Mouse (Mus musculus): ENCODE measurements around the gene Gm20716.

Gm20716 gene

DNA sequence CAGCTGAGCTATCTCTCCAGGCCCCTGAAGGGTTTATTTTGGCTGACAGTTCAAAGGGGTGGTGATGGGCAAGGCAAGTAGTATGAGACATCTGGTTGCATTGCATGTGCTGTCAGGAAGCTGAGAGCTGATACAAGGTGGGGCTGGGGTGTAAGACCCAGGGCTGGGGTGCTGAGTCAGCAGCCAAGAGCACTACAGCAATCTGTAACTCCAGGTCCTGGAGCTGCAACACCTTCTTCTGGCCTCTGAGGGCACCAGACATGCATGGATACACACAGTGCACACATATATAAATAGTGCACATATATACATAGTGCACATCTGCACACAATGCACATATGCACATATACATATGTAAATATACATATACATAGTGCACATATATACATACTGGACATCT lies 12.7 kb upstream of the Gm20716 start:
- ChIA-PET POLR2A (interaction anchor here in 1 of 4 experiments (1.8 to 2.2 kb wide), 2 partner anchors 10 to 35 kb away, joined by 5 to 7 read pairs; partner anchors contain the start of gene Adnp), CTCF (interaction anchor here in 3 of 4 experiments (0.6 to 1.2 kb wide), 3 partner anchors 9 to 88 kb away, joined by 3 to 5 read pairs (median 4); no protein-coding TSS in a partner anchor)

- CTCF ChIA-PET, result interaction anchor here in 2 of 4 experiments (1.0 to 1.3 kb wide), 3 partner anchors 9 to 84 kb away, joined by 3 to 5 read pairs (median 3); no protein-coding TSS in a partner anchor
- POLR2A ChIA-PET, result interaction anchor here in 2 of 4 experiments (0.8 to 1.7 kb wide), 4 partner anchors 8 to 84 kb away, joined by 3 to 7 read pairs (median 4); partner anchors contain the start of genes Dpm1 (in 1 of the 2), Gm20716 (in 1 of the 2) and Mocs3 (in 1 of the 2)
Measured at GRCm38 (mm10) chr2:168238335-168238734, 8.2 kb upstream of the Gm20716 start.

DNA sequence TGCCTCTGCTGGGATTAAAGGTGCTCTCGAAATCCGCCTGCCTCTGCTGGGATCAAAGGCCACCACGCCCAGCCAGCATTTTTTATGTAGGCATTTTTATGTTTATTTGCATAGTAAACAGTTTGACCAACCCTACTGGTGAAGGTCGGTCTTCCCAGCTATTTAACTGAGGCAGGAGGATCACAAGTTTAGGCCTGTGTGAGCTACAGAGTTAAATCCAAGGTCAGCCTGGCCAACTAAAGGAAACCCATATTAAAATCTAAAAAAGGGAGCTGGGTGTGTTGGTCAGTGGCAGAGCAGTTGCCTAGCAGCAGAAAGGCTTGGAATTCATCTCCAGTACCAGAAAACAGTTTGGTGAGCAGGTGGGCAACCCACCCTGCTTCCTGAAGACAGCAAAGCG lies 3.1 kb upstream of the Gm20716 start:
- POLR2A ChIA-PET, result interaction anchor here (0.6 to 12.9 kb wide), 54 partner anchors 9 to 605 kb away, joined by 3 to 101 read pairs (median 4); partner anchors contain the start of genes Adnp (in 3 of the 4) and Pard6b (in 1 of the 4)
- CTCF ChIA-PET, result interaction anchor here (0.6 to 2.5 kb wide), 17 partner anchors 9 to 509 kb away, joined by 3 to 16 read pairs (median 5); partner anchors contain the start of genes Adnp (in 2 of the 4) and Atp9a (in 1 of the 4)

GRCm38 (mm10) chr2:168231471-168231829 lies 1.3 kb upstream of the Gm20716 start:
- CTCF ChIA-PET, result interaction anchor here in 2 of 4 experiments (0.7 to 3.3 kb wide), 5 partner anchors 17 to 114 kb away, joined by 3 to 12 read pairs (median 8); partner anchors contain the start of gene Adnp (in 1 of the 2)

DNA sequence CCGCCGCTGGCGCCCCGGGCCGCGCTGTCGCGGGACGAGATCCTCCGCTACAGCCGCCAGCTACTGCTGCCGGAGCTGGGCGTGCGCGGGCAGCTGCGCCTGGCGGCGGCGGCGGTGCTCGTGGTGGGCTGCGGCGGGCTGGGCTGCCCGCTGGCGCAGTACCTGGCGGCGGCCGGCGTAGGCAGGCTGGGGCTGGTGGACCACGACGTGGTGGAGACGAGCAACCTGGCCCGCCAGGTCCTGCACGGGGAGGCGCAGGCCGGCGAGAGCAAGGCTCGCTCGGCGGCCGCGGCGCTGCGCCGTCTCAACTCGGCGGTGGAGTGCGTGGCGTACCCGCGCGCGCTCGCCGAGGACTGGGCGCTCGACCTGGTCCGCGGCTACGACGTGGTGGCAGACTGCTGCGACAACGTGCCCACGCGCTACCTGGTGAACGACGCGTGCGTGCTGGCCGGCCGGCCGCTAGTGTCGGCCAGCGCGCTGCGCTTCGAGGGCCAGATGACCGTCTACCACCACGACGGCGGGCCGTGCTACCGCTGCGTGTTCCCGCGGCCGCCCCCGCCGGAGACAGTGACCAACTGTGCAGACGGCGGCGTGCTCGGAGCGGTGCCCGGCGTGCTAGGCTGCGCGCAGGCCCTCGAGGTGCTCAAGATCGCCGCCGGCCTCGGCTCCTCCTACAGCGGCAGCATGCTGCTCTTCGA lies 758 bp upstream of the Gm20716 start:
- ChIA-PET CTCF (interaction anchor here in 3 of 4 experiments (0.5 to 3.3 kb wide), 8 partner anchors 11 to 116 kb away, joined by 3 to 12 read pairs (median 4); partner anchors contain the start of gene Adnp (in 2 of the 3)), POLR2A (interaction anchor here in 3 of 4 experiments (0.6 to 12.9 kb wide), 31 partner anchors 8 to 461 kb away, joined by 3 to 101 read pairs (median 5); partner anchors contain the start of genes Adnp (in 3 of the 3), Pard6b (in 1 of the 3) and Ptpn1 (in 1 of the 3))

More at GRCm38 (mm10) chr2:168231471-168231829, 1.3 kb upstream of the Gm20716 start:
- POLR2A ChIA-PET, result interaction anchor here in 3 of 4 experiments (0.6 to 12.9 kb wide), 24 partner anchors 9 to 611 kb away, joined by 3 to 101 read pairs (median 4); partner anchors contain the start of genes Adnp (in 2 of the 3) and Pard6b (in 1 of the 3)

DNA sequence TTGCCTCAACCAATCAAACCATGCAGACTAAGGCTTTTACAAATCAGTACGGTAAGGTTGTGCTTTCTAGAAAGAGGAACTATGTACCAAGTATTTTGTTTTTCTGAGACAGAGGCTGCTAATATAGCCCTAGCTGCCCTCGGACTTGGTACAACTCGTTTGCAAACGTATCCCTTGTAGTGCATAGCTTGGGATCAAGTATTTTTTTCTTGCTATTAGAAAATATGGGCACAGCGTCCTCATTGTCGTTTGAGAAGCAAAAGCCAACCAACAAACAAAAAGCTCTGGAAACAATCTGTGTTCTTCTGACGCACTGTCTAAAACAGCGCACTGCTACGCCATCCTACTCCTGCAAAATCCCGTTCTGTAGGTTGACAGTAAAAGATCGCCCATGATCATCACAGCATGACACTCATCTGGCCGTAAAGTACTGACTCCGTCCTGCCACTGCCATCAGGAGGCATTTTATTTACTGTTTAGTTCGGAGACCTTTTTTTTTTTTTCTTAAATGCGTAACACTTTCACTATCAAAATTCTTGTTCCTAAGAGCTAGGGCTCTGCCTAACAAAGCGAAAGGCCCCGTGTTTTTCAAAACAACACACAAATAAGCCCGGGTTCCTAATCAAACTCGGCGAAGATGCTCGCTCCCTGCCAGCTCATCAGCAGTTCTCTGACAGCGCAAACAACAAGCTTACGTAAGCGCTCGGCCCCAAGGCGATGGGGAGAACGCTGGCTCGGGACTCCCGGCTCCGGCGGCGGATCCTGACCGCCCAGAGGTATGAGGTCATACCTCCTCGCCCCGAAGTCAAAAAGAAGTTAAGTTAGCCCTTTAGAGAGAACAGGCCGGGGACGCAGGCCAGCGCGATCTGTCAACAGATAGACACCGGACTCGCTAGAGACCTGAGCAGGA lies 793 bp downstream of the Gm20716 start:
- CTCF ChIA-PET, result interaction anchor here (0.7 to 3.3 kb wide), 8 partner anchors 9 to 1278 kb away, joined by 3 to 12 read pairs (median 4); partner anchors contain the start of gene Adnp (in 1 of the 4)

DNA sequence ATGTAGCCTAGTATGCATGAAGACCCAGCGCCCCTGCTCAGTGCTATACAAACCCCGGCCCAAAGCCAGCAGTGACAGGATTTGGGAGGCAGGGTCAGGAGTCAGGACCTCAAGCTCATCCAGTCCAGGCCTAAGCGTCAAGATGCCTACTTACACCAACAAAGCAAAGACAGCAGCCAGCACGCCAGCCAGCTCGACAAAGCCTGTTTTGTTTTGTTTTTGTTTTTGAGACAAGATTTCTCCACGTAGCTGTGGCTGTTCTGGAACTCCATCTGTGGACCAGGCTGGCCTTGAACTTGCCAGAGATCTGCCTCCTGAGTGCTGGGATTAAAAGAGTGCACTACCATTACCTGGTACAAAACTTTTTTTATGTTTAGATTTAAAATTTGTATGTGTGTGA lies 6.8 kb downstream of the Gm20716 start:
- ChIA-PET CTCF (interaction anchor here in 1 of 4 experiments (0.6 kb wide), 1 partner anchor 654 kb away, joined by 5 read pairs; no protein-coding TSS in a partner anchor), POLR2A (interaction anchor here in 2 of 4 experiments (0.8 to 12.9 kb wide), 6 partner anchors 8 to 35 kb away, joined by 3 to 101 read pairs (median 5); no protein-coding TSS in a partner anchor)

More for the DNA sequence above, 793 bp downstream of the Gm20716 start:
- POLR2A ChIA-PET, result interaction anchor here in 3 of 4 experiments (0.6 to 12.9 kb wide), 21 partner anchors 8 to 1562 kb away, joined by 3 to 101 read pairs (median 5); partner anchors contain the start of gene Adnp (in 2 of the 3)

DNA sequence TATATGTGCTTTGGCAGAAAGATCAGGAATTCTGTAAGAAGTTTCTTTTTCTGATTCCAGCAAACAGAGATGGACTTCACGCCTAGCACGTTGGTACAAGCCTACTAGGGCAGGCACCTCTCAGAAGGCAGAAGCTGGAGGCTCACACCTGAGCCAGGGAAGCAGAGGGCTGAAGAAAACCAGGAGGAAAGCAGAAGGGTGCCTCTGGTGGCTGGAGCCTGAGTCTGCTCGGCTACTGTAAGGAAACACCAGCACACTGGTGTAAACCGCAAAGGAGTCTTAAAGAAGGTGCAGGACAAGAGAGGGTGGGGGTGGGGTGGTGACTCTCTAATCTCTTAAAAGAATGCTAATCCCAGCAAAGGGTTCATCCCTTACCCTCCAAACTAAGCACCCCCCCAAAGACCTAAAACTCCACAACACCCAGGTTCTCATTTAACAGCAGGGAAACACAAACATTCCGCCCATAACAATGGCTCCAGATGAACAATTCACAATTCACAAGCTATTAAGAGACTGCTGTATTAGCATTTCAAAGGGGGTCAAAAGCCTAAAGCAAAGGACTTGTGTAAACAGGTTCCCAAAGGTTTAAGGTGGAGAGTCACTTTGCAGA lies 16.3 kb downstream of the Gm20716 start:
- CTCF ChIA-PET, result interaction anchor here (0.6 to 3.2 kb wide), 29 partner anchors 8 to 577 kb away, joined by 3 to 30 read pairs (median 5); partner anchors contain the start of genes Dpm1 (in 2 of the 4), Mocs3 (in 2 of the 4), Adnp (in 1 of the 4) and Gm20716 (in 1 of the 4)
- POLR2A ChIA-PET, result interaction anchor here (0.6 to 6.7 kb wide), 48 partner anchors 9 to 551 kb away, joined by 3 to 101 read pairs (median 4); partner anchors contain the start of genes Dpm1 (in 2 of the 4), Gm20716 (in 2 of the 4), Mocs3 (in 2 of the 4) and Pard6b (in 1 of the 4)

- CTCF ChIA-PET, result interaction anchor here (0.6 to 4.4 kb wide), 23 partner anchors 10 to 501 kb away, joined by 3 to 69 read pairs (median 6); partner anchors contain the start of genes Dpm1 (in 1 of the 4), Gm20716 (in 1 of the 4) and Mocs3 (in 1 of the 4)
Measured at GRCm38 (mm10) chr2:168207883-168208282, 22.3 kb downstream of the Gm20716 start.

GRCm38 (mm10) chr2:168206725-168207644 lies 23.2 kb downstream of the Gm20716 start, which contains the start of gene Adnp:
TSS of gene Adnp (minus strand) at chr2:168207112.
- ChIA-PET POLR2A (interaction anchor here (0.6 to 11.1 kb wide), 99 partner anchors 8 to 945 kb away, joined by 3 to 182 read pairs (median 4); partner anchors contain the start of genes Dpm1 (in 3 of the 4), Mocs3 (in 3 of the 4), Gm20716 (in 2 of the 4) and Pard6b (in 2 of the 4)), CTCF (interaction anchor here (0.5 to 4.4 kb wide), 50 partner anchors 8 to 1998 kb away, joined by 3 to 69 read pairs (median 4); partner anchors contain the start of genes Dpm1 (in 2 of the 4), Mocs3 (in 2 of the 4), B4galt5 (in 1 of the 4) and Gm20716 (in 1 of the 4))

More at GRCm38 (mm10) chr2:168207883-168208282, 22.3 kb downstream of the Gm20716 start:
- POLR2A ChIA-PET, result interaction anchor here (0.6 to 11.1 kb wide), 54 partner anchors 9 to 246 kb away, joined by 3 to 182 read pairs (median 6); partner anchors contain the start of genes Dpm1 (in 3 of the 4), Mocs3 (in 3 of the 4), Gm20716 (in 2 of the 4) and Pard6b (in 2 of the 4)

- ChIA-PET POLR2A (interaction anchor here (0.6 to 11.1 kb wide), 56 partner anchors 8 to 728 kb away, joined by 3 to 182 read pairs (median 5); partner anchors contain the start of genes Dpm1 (in 3 of the 4), Gm20716 (in 3 of the 4), Mocs3 (in 3 of the 4) and Pard6b (in 2 of the 4)), CTCF (interaction anchor here (0.7 to 4.4 kb wide), 26 partner anchors 9 to 636 kb away, joined by 3 to 69 read pairs (median 5); partner anchors contain the start of genes Dpm1 (in 1 of the 4), Gm20716 (in 1 of the 4) and Mocs3 (in 1 of the 4))
Measured at GRCm38 (mm10) chr2:168205681-168206631, 24.2 kb downstream of the Gm20716 start.

GRCm38 (mm10) chr2:168205265-168205664 lies 24.9 kb downstream of the Gm20716 start:
- CTCF ChIA-PET, result interaction anchor here (0.6 to 4.4 kb wide), 34 partner anchors 9 to 433 kb away, joined by 3 to 69 read pairs (median 5); partner anchors contain the start of genes Dpm1 (in 1 of the 4), Gm20716 (in 1 of the 4), Mocs3 (in 1 of the 4) and Pard6b (in 1 of the 4)
- POLR2A ChIA-PET, result interaction anchor here (0.6 to 11.1 kb wide), 42 partner anchors 9 to 280 kb away, joined by 3 to 182 read pairs (median 5); partner anchors contain the start of genes Dpm1 (in 2 of the 4), Gm20716 (in 2 of the 4), Mocs3 (in 2 of the 4) and Pard6b (in 1 of the 4)

GRCm38 (mm10) chr2:168204476-168204999 lies 25.6 kb downstream of the Gm20716 start:
- ChIA-PET CTCF (interaction anchor here (0.6 to 4.4 kb wide), 34 partner anchors 9 to 433 kb away, joined by 3 to 69 read pairs (median 5); partner anchors contain the start of genes Dpm1 (in 1 of the 4), Gm20716 (in 1 of the 4), Mocs3 (in 1 of the 4) and Pard6b (in 1 of the 4)), POLR2A (interaction anchor here (0.6 to 11.1 kb wide), 32 partner anchors 8 to 125 kb away, joined by 3 to 182 read pairs (median 6); partner anchors contain the start of genes Dpm1 (in 2 of the 4), Gm20716 (in 2 of the 4), Mocs3 (in 2 of the 4) and Pard6b (in 1 of the 4))

Measured in embryonic stem cell, embryonic (primary cell).